Mouse (Mus musculus): ENCODE results near the gene Vmn1r69. TPM values are rescaled to one million over a fixed set of nuclear protein-coding genes. Genes with fewer than 3 reads are reported as not detected.

Vmn1r69 gene
- not detected for polyA plus RNA-seq (2015; fragmentation: Illumina TruSeq; extraction: RNeasy Lipid Tissue Mini Kit (QIAGEN cat#74804); ENCODE audit: insufficient read depth, low replicate concordance)

DNA sequence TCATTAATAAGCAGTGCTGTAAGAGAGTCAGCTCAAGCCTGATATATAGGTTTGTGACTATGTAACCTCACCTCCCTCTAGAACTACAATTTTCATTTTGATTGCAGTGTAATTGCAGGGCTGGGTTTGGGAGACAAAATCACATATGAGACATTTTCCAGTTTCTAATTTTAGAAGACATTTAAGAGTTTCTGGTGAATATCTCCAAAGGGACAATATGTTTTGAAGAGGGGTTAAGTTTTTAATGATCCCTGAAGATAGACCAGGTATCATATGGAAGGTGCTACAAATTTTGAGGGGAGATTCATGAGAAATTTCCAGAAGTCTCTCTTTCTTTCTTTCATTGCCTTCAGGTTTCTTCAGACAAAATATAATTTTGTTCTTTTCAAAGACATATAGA is at the start of gene Vmn1r69:
Vmn1r69 (minus strand) TSS at position 101 of the 400 bp plus-strand sequence.

DNA sequence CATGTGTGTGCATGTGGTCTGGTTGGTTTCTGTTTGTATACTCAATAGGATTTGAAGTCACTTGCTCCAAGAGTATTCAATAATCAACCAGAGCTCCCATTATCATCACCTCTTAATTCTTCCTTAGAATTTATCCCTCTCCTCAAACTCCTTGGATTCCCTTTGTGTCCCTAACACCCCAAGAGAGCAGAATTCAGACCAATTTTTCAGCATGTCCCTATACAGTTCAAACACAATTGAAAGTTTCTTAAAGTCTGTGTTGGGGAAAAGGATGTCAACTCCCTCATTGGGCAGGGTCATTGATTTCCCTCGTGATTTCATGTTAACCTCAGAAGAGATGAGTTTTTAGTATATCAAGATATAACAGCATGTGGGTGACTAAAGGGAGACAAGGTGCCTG is 17.8 kb upstream of the Vmn1r69 start, which contains the start of gene Vmn1r70:
Vmn1r70 (plus strand) TSS at position 301 of the 400 bp plus-strand sequence.

DNA sequence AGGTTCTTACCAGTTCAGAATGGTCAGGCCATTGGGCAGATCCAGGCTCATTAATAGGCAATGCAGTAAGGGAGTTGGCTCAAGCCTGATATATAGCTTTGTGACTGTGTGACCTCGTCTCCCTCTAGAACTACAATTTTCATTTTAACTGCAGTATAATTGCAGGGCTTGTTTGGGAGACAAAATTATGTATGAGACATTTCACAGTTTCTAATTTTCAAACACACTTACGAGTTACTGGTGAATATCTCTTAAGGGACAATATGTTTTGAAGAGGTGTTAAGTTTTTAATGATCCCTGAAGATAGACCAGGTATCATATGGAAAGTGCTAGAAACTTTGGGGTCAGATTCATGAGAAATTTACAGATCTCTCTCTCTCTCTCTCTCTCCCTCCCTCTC is 55.1 kb downstream of the Vmn1r69 start, which contains the start of gene Vmn1r68:
Vmn1r68 (minus strand) TSS at position 101 of the 400 bp plus-strand sequence.

Other genes with a start within 250 kb of the Vmn1r69 start
- gene Vmn1r67, start 170.3 kb downstream of the Vmn1r69 start, polyA plus RNA-seq (2015; fragmentation: Illumina TruSeq; extraction: RNeasy Lipid Tissue Mini Kit (QIAGEN cat#74804); ENCODE audit: insufficient read depth, low replicate concordance), result not detected
- 1.9 TPM for gene Zik1, start 118.3 kb downstream of the Vmn1r69 start, polyA plus RNA-seq (2015; fragmentation: Illumina TruSeq; extraction: RNeasy Lipid Tissue Mini Kit (QIAGEN cat#74804); ENCODE audit: insufficient read depth, low replicate concordance)
- gene Vmn1r68, start 55.2 kb downstream of the Vmn1r69 start, polyA plus RNA-seq (2015; fragmentation: Illumina TruSeq; extraction: RNeasy Lipid Tissue Mini Kit (QIAGEN cat#74804); ENCODE audit: insufficient read depth, low replicate concordance), result not detected
- not detected for gene Vmn1r70, start 17.9 kb upstream of the Vmn1r69 start, polyA plus RNA-seq (2015; fragmentation: Illumina TruSeq; extraction: RNeasy Lipid Tissue Mini Kit (QIAGEN cat#74804); ENCODE audit: insufficient read depth, low replicate concordance)
- gene Nlrp4b, start 74.1 kb upstream of the Vmn1r69 start, polyA plus RNA-seq (2015; fragmentation: Illumina TruSeq; extraction: RNeasy Lipid Tissue Mini Kit (QIAGEN cat#74804); ENCODE audit: insufficient read depth, low replicate concordance), result not detected
- gene Vmn1r71, start 140.7 kb upstream of the Vmn1r69 start, polyA plus RNA-seq (2015; fragmentation: Illumina TruSeq; extraction: RNeasy Lipid Tissue Mini Kit (QIAGEN cat#74804); ENCODE audit: insufficient read depth, low replicate concordance), result not detected